Mouse (Mus musculus): ENCODE measurements around the gene Psma6. TPM values are rescaled to one million over a fixed set of nuclear protein-coding genes. Genes with fewer than 3 reads are reported as not detected.

Psma6 gene
- polyA plus RNA-seq, 1 experiment from 2014 or later: 407 TPM

DNA sequence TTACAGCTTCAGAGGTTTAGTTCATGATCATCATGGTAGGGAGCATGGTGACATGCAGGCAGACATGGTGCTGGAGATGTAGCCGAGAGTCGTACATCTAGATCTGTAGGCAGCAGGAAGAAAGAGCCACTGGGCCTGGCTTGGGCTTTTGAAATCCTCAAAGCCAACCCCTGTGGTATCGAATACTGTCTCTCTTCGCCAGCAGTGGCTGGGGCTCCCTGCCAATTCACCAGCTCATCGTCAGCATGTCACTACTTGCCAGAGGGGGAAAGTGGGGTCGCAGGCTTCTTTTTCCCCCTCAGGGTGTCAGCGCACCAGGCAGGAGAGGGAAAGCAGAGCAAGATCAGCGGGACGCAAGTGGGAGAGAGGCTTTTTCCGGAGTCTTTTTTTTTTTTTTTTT lies 71.2 kb downstream of the Psma6 start:
- H3K9me3 ChIP-seq (ENCODE audit: control insufficient read depth, low read length): no peaks in the 10 kb centered on the region

DNA sequence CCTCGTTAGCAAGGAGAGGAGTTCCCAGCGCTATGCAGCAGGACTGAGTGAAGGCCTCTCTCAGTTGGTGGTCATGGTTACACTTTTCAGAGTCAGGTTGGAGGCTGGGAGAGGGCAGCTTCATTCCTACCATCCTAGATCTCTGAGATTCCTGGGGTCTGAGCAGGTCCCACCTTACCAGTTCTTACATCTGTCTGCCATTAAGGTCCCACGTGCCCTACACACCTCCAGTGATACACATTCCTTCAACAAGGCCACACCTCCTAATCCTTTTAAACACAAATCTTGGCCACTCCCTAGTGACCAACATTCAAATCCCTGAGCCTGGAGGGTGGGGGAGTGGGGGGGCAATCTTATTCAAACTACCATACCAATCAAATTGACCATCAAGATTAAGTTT lies 72.1 kb downstream of the Psma6 start:
- Histone ChIP-seq H3K4me3 (ENCODE audit: low read length) (no peak overlapping the region), H3K27ac (ENCODE audit: low read length) (no peak overlapping the region), H3K36me3 (ENCODE audit: control insufficient read depth, insufficient read depth, low read length) (no peaks in the 10 kb centered on the region), H3K4me2 (ENCODE audit: low read depth, low read length) (no peak overlapping the region), H3K9ac (ENCODE audit: low read depth, low read length) (no peak overlapping the region), H3K9me3 (ENCODE audit: control insufficient read depth, low read length) (no peaks in the 10 kb centered on the region), H3K4me1 (ENCODE audit: control insufficient read depth, insufficient read depth, low read length) (peaks cover 10% of the 10 kb centered on the region; the same call in 1 of the 2 replicates), H3K27me3 (replicated peaks; ENCODE audit: control insufficient read depth, insufficient read depth, low read length) (no peaks in the 10 kb centered on the region)
- WGBS: 77% methylated on average over 3 of the region's 3 CpGs
- ATAC-seq: no peak

More for the DNA sequence above, 71.2 kb downstream of the Psma6 start:
- Histone ChIP-seq H3K27me3 (replicated peaks; ENCODE audit: control insufficient read depth, insufficient read depth, low read length) (no peaks in the 10 kb centered on the region), H3K27ac (ENCODE audit: low read length) (no peak overlapping the region), H3K9ac (ENCODE audit: low read depth, low read length) (no peak overlapping the region), H3K4me3 (ENCODE audit: low read length) (no peak overlapping the region), H3K4me1 (ENCODE audit: control insufficient read depth, insufficient read depth, low read length) (peaks cover 13% of the 10 kb centered on the region; the same call in 1 of the 2 replicates), H3K36me3 (ENCODE audit: control insufficient read depth, insufficient read depth, low read length) (no peaks in the 10 kb centered on the region), H3K4me2 (ENCODE audit: low read depth, low read length) (no peak overlapping the region)
- ATAC-seq: no peak
- 82% methylated on average over 9 of the region's 10 CpGs for WGBS

DNA sequence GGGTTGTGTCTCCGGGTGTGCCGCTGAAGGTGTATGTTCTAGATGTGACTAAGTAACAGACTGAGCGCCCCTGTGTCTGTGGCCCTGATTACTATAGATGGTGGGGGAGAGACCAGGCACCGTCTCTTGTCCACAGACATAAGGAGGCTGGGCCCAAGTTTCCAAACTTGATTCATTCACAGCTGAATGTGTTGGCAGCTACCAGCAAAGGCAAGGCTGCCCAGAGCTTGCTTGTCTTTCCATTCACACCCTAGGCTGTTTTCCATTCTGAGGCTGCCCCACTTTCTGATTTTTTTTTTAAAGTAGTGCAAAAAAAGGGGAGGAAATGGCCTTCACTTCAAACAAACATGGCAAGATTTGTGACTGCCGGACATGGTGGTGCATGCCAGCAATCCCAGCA lies 72.9 kb downstream of the Psma6 start:
- Histone ChIP-seq H3K27ac (ENCODE audit: low read length) (no peak overlapping the region), H3K9ac (ENCODE audit: low read depth, low read length) (no peak overlapping the region), H3K4me2 (ENCODE audit: low read depth, low read length) (no peak overlapping the region), H3K4me1 (ENCODE audit: control insufficient read depth, insufficient read depth, low read length) (peaks cover 16% of the 10 kb centered on the region), H3K27me3 (replicated peaks; ENCODE audit: control insufficient read depth, insufficient read depth, low read length) (no peaks in the 10 kb centered on the region), H3K4me3 (ENCODE audit: low read length) (no peak overlapping the region), H3K9me3 (ENCODE audit: control insufficient read depth, low read length) (no peaks in the 10 kb centered on the region), H3K36me3 (ENCODE audit: control insufficient read depth, insufficient read depth, low read length) (no peaks in the 10 kb centered on the region)
- 88% methylated on average over 5 of the region's 5 CpGs for WGBS
- ATAC-seq: no peak

DNA sequence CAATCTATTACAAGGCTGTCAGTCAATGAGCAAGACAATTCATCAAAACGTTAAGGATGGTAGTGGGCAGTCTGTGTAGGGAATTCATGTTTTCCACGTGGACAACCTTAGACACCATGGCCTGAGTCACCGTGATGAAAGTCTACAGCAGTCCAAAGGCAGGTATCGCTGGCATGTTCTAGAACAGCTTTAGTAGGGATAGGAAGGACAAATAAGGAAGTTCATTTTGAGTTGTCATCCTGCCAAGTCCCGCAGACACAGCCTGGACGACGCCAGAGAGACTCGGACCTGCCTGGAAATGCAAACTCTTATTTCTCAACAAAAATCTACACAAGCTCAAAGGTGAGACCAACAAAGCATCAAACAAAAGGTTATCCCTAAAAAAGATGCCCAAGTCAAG lies 75.7 kb downstream of the Psma6 start:
- WGBS: 65% methylated on average over 8 of the region's 8 CpGs
- no peak overlapping the region for H3K4me3 ChIP-seq (ENCODE audit: low read length)
- no peaks in the 10 kb centered on the region for H3K36me3 ChIP-seq (ENCODE audit: control insufficient read depth, insufficient read depth, low read length)
- no peak overlapping the region for H3K9ac ChIP-seq (ENCODE audit: low read depth, low read length)
- ATAC-seq: no peak
- H3K4me1 ChIP-seq (ENCODE audit: control insufficient read depth, insufficient read depth, low read length): peaks cover 25% of the 10 kb centered on the region
- no peaks in the 10 kb centered on the region for H3K27me3 ChIP-seq (replicated peaks; ENCODE audit: control insufficient read depth, insufficient read depth, low read length)
- no peaks in the 10 kb centered on the region for H3K9me3 ChIP-seq (ENCODE audit: control insufficient read depth, low read length)
- no peak overlapping the region for H3K4me2 ChIP-seq (ENCODE audit: low read depth, low read length)
- no peak overlapping the region for H3K27ac ChIP-seq (ENCODE audit: low read length)

DNA sequence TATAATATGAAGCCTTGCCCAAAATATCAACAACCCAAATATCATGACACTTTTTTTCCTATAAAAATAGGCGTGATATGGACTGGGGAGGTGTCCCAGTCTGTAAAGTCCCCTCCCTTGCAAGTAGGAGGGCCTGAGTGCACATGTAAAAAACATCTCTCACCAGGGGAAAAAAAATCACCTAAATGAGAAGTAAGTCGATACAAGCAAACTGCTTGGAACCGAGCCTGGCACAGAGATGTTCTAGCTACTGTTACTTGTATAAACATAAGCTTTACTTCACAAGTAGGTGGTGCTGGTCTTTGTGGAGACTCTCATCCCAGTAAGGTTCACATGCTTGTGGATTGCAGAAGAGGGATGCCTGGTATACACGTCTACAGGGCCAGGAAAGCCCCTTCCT lies 76.9 kb downstream of the Psma6 start:
- Histone ChIP-seq H3K36me3 (ENCODE audit: control insufficient read depth, insufficient read depth, low read length) (no peaks in the 10 kb centered on the region), H3K27me3 (replicated peaks; ENCODE audit: control insufficient read depth, insufficient read depth, low read length) (no peaks in the 10 kb centered on the region), H3K9me3 (ENCODE audit: control insufficient read depth, low read length) (no peaks in the 10 kb centered on the region), H3K4me2 (ENCODE audit: low read depth, low read length) (no peak overlapping the region), H3K4me3 (ENCODE audit: low read length) (no peak overlapping the region), H3K9ac (ENCODE audit: low read depth, low read length) (no peak overlapping the region), H3K4me1 (ENCODE audit: control insufficient read depth, insufficient read depth, low read length) (peaks cover 31% of the 10 kb centered on the region), H3K27ac (ENCODE audit: low read length) (peak overlapping the region; percentile 64; the same call in 1 of the 2 replicates)
- WGBS: 57% methylated on average over 4 of the region's 4 CpGs
- no peak for ATAC-seq

DNA sequence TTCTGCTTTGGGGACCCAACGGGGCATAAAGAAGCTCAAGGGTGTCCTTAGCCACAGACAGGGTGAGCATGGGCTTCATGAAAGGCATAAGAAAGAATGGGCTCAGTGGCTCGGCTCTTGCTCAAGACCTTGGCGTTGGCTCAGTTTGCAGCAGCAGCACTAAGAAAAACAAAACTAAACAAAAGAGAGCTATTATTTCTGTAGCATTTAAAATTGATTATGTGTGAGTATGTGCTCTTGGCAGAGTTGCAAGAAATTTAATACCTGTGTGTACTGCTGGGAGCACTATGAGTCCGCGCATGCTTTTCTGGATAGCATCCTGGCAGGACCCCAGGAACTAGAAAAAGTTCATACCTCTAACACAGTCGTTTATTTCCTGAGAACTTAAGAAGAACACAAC lies 77.7 kb downstream of the Psma6 start:
- Histone ChIP-seq H3K36me3 (ENCODE audit: control insufficient read depth, insufficient read depth, low read length) (no peaks in the 10 kb centered on the region), H3K4me2 (ENCODE audit: low read depth, low read length) (no peak overlapping the region), H3K4me3 (ENCODE audit: low read length) (no peak overlapping the region), H3K9ac (ENCODE audit: low read depth, low read length) (no peak overlapping the region), H3K27me3 (replicated peaks; ENCODE audit: control insufficient read depth, insufficient read depth, low read length) (no peaks in the 10 kb centered on the region), H3K4me1 (ENCODE audit: control insufficient read depth, insufficient read depth, low read length) (peaks cover 27% of the 10 kb centered on the region), H3K27ac (ENCODE audit: low read length) (peak overlapping the region; percentile 64; the same call in 1 of the 2 replicates), H3K9me3 (ENCODE audit: control insufficient read depth, low read length) (no peaks in the 10 kb centered on the region)
- 54% methylated on average over 6 of the region's 6 CpGs for WGBS
- no peak for ATAC-seq

DNA sequence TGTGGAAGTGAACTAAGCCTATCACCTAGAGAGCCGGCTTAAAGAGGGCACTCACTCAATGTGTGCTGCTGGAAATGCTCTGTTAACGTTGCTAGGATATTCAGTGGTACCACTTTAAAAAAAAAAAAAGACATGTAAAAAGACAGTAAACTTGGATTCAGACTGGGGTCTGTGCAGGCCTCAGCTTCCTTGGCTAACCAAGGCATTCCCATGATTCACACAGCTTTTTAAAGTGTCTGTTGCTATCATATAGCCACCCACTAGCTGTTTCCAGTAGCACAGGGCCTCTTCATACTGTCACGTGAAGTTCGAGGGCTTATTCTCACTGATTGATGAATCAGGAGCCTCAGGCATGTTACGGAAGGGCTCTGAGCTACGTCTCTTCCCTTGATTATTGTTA lies 78.4 kb downstream of the Psma6 start:
- no peak overlapping the region for H3K9ac ChIP-seq (ENCODE audit: low read depth, low read length)
- no peaks in the 10 kb centered on the region for H3K36me3 ChIP-seq (ENCODE audit: control insufficient read depth, insufficient read depth, low read length)
- no peak overlapping the region for H3K4me3 ChIP-seq (ENCODE audit: low read length)
- H3K4me1 ChIP-seq (ENCODE audit: control insufficient read depth, insufficient read depth, low read length): peaks cover 27% of the 10 kb centered on the region
- peak overlapping the region; percentile 71; the same call in 1 of the 2 replicates for H3K27ac ChIP-seq (ENCODE audit: low read length)
- no peaks in the 10 kb centered on the region for H3K27me3 ChIP-seq (replicated peaks; ENCODE audit: control insufficient read depth, insufficient read depth, low read length)
- no peak for ATAC-seq
- 61% methylated on average over 6 of the region's 6 CpGs for WGBS
- no peaks in the 10 kb centered on the region for H3K9me3 ChIP-seq (ENCODE audit: control insufficient read depth, low read length)
- H3K4me2 ChIP-seq (ENCODE audit: low read depth, low read length): no peak overlapping the region

DNA sequence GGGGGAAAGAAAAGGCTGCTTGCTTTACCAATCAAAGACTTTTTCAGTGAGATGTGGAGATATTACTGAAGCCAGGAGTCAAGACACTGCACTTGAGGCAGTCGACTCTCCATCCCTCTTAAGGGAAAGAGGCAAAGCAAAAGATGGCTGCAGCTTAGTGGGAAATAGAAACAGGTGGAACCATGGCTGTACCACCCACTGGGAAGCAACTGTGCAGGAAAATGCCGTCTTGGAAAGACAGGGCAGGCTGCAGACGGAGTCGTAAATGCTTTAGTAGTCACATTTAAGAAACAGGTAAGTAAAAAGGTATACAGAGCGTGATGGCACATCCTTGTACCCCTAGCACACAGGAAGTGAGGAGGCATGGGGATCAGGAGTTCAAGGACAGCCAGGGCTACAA lies 79.1 kb downstream of the Psma6 start:
- no peak overlapping the region for H3K4me3 ChIP-seq (ENCODE audit: low read length)
- H3K4me2 ChIP-seq (ENCODE audit: low read depth, low read length): no peak overlapping the region
- peak overlapping the region; percentile 71; the same call in 1 of the 2 replicates for H3K27ac ChIP-seq (ENCODE audit: low read length)
- no peak overlapping the region for H3K9ac ChIP-seq (ENCODE audit: low read depth, low read length)
- H3K27me3 ChIP-seq (replicated peaks; ENCODE audit: control insufficient read depth, insufficient read depth, low read length): no peaks in the 10 kb centered on the region
- 76% methylated on average over 5 of the region's 5 CpGs for WGBS
- H3K4me1 ChIP-seq (ENCODE audit: control insufficient read depth, insufficient read depth, low read length): peaks cover 27% of the 10 kb centered on the region
- no peak for ATAC-seq
- no peaks in the 10 kb centered on the region for H3K9me3 ChIP-seq (ENCODE audit: control insufficient read depth, low read length)
- H3K36me3 ChIP-seq (ENCODE audit: control insufficient read depth, insufficient read depth, low read length): no peaks in the 10 kb centered on the region

DNA sequence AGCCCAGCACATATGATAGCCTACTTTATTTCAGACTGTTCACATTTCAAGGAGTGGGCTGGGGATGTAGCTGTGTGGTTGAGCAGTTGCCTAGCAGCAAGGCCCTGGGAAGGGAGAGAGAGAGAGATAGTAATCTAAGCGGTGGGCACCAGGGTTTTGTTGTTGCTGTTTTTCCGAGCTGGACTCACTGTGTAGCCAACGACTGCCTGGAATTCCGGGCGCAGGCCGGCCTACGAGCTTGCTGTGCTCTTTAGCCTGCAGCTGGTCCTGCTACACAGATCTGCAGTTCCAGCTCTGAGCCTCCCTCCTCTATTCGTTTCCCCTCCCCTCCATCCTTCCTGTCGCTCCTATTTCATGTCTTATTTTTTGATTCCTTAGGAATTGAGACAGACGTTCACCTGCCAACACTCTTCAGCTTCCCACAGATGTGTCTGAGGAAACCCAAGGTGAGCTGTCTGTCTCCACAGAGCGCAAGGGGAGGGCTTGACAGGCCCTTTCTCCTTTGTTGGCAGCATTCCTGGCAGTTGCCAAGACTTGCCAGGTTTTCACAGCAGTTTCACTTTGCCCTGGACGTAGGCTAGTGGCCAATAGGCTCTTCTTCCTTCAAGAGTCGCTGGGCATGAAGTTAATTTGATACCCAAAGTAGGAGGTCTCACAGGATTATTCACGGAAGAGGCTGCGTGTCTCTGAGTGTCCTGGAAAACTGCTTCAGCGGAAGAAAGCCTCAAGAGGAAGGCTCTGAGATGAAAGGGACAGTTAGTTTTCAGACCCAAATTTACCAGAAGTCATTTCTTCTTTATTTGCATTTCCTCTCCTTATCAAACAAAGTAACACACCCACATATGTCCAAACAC lies 80.2 kb downstream of the Psma6 start:
- peak; percentile 40; the same call in 1 of the 2 replicates for ATAC-seq
- WGBS: 25% methylated on average over 16 of the region's 16 CpGs
- H3K27ac ChIP-seq (ENCODE audit: low read length): peak overlapping the region; percentile 3
- H3K4me2 ChIP-seq (ENCODE audit: low read depth, low read length): peak overlapping the region; percentile 32; the same call in 1 of the 2 replicates
- peaks cover 24% of the 10 kb centered on the region for H3K4me1 ChIP-seq (ENCODE audit: control insufficient read depth, insufficient read depth, low read length)
- H3K9ac ChIP-seq (ENCODE audit: low read depth, low read length): no peak overlapping the region
- H3K36me3 ChIP-seq (ENCODE audit: control insufficient read depth, insufficient read depth, low read length): no peaks in the 10 kb centered on the region
- no peak overlapping the region for H3K4me3 ChIP-seq (ENCODE audit: low read length)
- no peaks in the 10 kb centered on the region for H3K27me3 ChIP-seq (replicated peaks; ENCODE audit: control insufficient read depth, insufficient read depth, low read length)
- H3K9me3 ChIP-seq (ENCODE audit: control insufficient read depth, low read length): no peaks in the 10 kb centered on the region

All from intestine, embryonic 16.5 days (tissue).